Mouse (Mus musculus): ENCODE results near the gene Cdhr3. TPM values are rescaled to one million over a fixed set of nuclear protein-coding genes. Genes with fewer than 3 reads are reported as not detected.

The Cdhr3 gene
- polyA plus RNA-seq, 1 experiment from 2014 or later: not detected

DNA sequence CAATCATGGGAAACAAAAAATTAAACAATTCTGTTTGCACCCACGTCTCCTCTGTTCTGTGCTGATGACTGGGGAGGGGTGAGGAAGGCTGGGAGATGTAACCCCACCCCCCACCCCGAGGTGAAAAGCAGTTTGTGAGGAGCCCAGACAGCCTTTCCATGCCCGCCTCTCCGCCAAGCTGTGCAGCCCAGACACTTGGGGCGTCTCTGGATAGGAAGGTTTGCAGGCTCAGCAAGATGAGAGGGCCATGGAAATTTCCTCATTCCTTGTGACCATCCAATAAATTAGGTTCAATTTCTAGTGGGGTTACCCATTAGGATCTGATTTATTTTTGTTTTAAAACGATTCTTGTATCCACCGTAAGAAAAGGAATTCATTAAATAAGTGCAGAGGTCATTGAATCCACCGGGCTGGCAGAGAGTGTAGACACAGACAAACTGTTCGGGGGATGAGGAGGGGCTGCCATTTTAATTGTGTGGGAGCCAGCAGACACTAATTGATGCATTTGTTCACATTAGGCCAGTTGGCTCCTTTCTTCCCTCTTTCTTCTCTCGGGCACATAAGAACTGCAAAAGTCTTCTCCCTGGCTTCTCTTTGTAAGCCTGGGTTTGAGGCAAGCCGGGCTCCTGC, 57.5 kb downstream of the Cdhr3 start:
- Histone ChIP-seq H3K27ac (ENCODE audit: low read depth, low read length) (peak overlapping the region; percentile 71), H3K9me3 (ENCODE audit: control insufficient read depth, low read length) (no peaks in the 10 kb centered on the region), H3K36me3 (ENCODE audit: control insufficient read depth, insufficient read depth, low read length) (no peaks in the 10 kb centered on the region), H3K9ac (ENCODE audit: low read length) (no peak overlapping the region; the same call in 1 of the 2 replicates), H3K4me2 (ENCODE audit: low read depth, low read length, severe bottlenecking) (peak overlapping the region; percentile 35; the same call in 1 of the 2 replicates), H3K27me3 (ENCODE audit: control insufficient read depth, insufficient read depth, low read length) (peaks cover 8% of the 10 kb centered on the region), H3K4me1 (replicated peaks; ENCODE audit: control insufficient read depth, insufficient read depth, low read length) (peaks cover 14% of the 10 kb centered on the region; the same call in 1 of the 2 replicates), H3K4me3 (ENCODE audit: low read depth, low read length) (0 out of 2 replicates have a peak overlapping the region, but pooled peaks have one; percentile 5)
- 17% methylated on average over 11 of the region's 11 CpGs for WGBS
- ATAC-seq (replicated peaks; ENCODE audit: low FRiP score): peak; percentile 86
- peak; percentile 56 for DNase-seq (ENCODE audit: low spot score)

GRCm38 (mm10) chr12:33034343-33035088, 58.2 kb downstream of the Cdhr3 start:
- H3K9ac ChIP-seq (ENCODE audit: low read length): no peak overlapping the region
- H3K9me3 ChIP-seq (ENCODE audit: control insufficient read depth, low read length): no peaks in the 10 kb centered on the region
- ATAC-seq (replicated peaks; ENCODE audit: low FRiP score) (peak; percentile 34; the same call in 1 of the 2 replicates), DNase-seq (ENCODE audit: low spot score) (peak; percentile 59)
- H3K4me3 ChIP-seq (ENCODE audit: low read depth, low read length): no peak overlapping the region
- peaks cover 14% of the 10 kb centered on the region; the same call in 1 of the 2 replicates for H3K4me1 ChIP-seq (replicated peaks; ENCODE audit: control insufficient read depth, insufficient read depth, low read length)
- WGBS: 57% methylated on average over 12 of the region's 12 CpGs
- H3K27me3 ChIP-seq (ENCODE audit: control insufficient read depth, insufficient read depth, low read length): peaks cover 8% of the 10 kb centered on the region
- H3K4me2 ChIP-seq (ENCODE audit: low read depth, low read length, severe bottlenecking): peak overlapping the region; percentile 35; the same call in 1 of the 2 replicates
- H3K27ac ChIP-seq (ENCODE audit: low read depth, low read length): peak overlapping the region; percentile 71; the same call in 1 of the 2 replicates
- H3K36me3 ChIP-seq (ENCODE audit: control insufficient read depth, insufficient read depth, low read length): no peaks in the 10 kb centered on the region

- H3K4me2 ChIP-seq (ENCODE audit: low read depth, low read length, severe bottlenecking): no peak overlapping the region
- no peak overlapping the region for H3K27ac ChIP-seq (ENCODE audit: low read depth, low read length)
- no peak overlapping the region for H3K4me3 ChIP-seq (ENCODE audit: low read depth, low read length)
- H3K4me1 ChIP-seq (replicated peaks; ENCODE audit: control insufficient read depth, insufficient read depth, low read length): peaks cover 14% of the 10 kb centered on the region; the same call in 1 of the 2 replicates
- WGBS: 80% methylated on average over 6 of the region's 6 CpGs
- ATAC-seq (replicated peaks; ENCODE audit: low FRiP score): no peak
- no peak for DNase-seq (ENCODE audit: low spot score)
- no peaks in the 10 kb centered on the region for H3K9me3 ChIP-seq (ENCODE audit: control insufficient read depth, low read length)
- no peaks in the 10 kb centered on the region for H3K36me3 ChIP-seq (ENCODE audit: control insufficient read depth, insufficient read depth, low read length)
- H3K9ac ChIP-seq (ENCODE audit: low read length): no peak overlapping the region
- peaks cover 9% of the 10 kb centered on the region for H3K27me3 ChIP-seq (ENCODE audit: control insufficient read depth, insufficient read depth, low read length)
Observed at GRCm38 (mm10) chr12:33033221-33033620, 59.5 kb downstream of the Cdhr3 start.

GRCm38 (mm10) chr12:33030589-33030988, 62.1 kb downstream of the Cdhr3 start:
- ATAC-seq (replicated peaks; ENCODE audit: low FRiP score): no peak
- Histone ChIP-seq H3K4me3 (ENCODE audit: low read depth, low read length) (no peak overlapping the region), H3K36me3 (ENCODE audit: control insufficient read depth, insufficient read depth, low read length) (no peaks in the 10 kb centered on the region), H3K27me3 (ENCODE audit: control insufficient read depth, insufficient read depth, low read length) (peaks cover 11% of the 10 kb centered on the region; the same call in 1 of the 2 replicates), H3K4me1 (replicated peaks; ENCODE audit: control insufficient read depth, insufficient read depth, low read length) (peaks cover 11% of the 10 kb centered on the region; the same call in 1 of the 2 replicates), H3K9ac (ENCODE audit: low read length) (no peak overlapping the region), H3K9me3 (ENCODE audit: control insufficient read depth, low read length) (no peaks in the 10 kb centered on the region), H3K4me2 (ENCODE audit: low read depth, low read length, severe bottlenecking) (no peak overlapping the region), H3K27ac (ENCODE audit: low read depth, low read length) (no peak overlapping the region)
- WGBS: 90% methylated on average over 2 of the region's 2 CpGs
- no peak for DNase-seq (ENCODE audit: low spot score)

DNA sequence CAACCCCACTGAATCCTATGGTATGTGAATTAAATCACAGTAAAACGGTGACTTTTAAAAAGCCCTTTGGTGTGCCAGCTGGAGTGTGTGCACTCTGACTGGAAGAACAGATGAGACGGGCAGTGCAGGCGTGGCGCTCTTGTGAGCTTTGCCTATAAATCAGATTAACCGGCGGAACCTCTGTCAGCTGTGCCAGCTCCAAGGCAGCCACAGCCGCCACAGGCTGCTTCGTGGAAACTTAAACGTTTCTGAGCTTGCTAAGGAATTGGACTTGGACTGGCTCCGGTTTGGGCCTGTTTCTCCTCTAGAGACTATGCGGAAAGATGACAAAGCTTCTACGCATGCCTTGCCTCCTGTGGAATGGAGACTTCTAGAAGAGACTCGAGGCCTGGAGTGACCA, 62.6 kb downstream of the Cdhr3 start:
- DNase-seq (ENCODE audit: low spot score): no peak
- no peaks in the 10 kb centered on the region for H3K36me3 ChIP-seq (ENCODE audit: control insufficient read depth, insufficient read depth, low read length)
- H3K27me3 ChIP-seq (ENCODE audit: control insufficient read depth, insufficient read depth, low read length): peaks cover 11% of the 10 kb centered on the region; the same call in 1 of the 2 replicates
- no peak overlapping the region for H3K4me3 ChIP-seq (ENCODE audit: low read depth, low read length)
- H3K27ac ChIP-seq (ENCODE audit: low read depth, low read length): no peak overlapping the region
- no peak overlapping the region for H3K9ac ChIP-seq (ENCODE audit: low read length)
- WGBS: 87% methylated on average over 13 of the region's 13 CpGs
- H3K4me2 ChIP-seq (ENCODE audit: low read depth, low read length, severe bottlenecking): no peak overlapping the region
- peaks cover 8% of the 10 kb centered on the region; the same call in 1 of the 2 replicates for H3K4me1 ChIP-seq (replicated peaks; ENCODE audit: control insufficient read depth, insufficient read depth, low read length)
- H3K9me3 ChIP-seq (ENCODE audit: control insufficient read depth, low read length): no peaks in the 10 kb centered on the region
- ATAC-seq (replicated peaks; ENCODE audit: low FRiP score): no peak

DNA sequence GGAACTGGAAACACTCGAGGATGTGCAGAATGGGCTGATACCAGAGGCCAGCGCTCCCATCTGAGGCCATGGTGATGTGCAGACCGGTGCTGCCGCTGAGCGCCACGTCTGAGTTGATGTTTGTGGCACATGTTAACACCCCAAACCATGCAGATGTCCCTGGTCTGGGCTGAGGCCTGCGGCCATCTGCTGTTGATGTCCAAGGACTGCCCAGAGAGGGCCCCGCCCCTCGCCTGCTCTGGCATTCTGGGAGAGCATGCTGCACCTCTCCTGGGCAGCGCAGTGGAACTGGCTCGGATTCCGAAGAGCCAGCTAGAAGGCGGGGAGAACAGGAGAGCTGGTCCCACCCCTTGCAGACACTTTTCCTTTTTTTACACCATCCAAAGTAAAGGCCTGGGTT, 64.0 kb downstream of the Cdhr3 start:
- peaks cover 11% of the 10 kb centered on the region; the same call in 1 of the 2 replicates for H3K27me3 ChIP-seq (ENCODE audit: control insufficient read depth, insufficient read depth, low read length)
- no peak overlapping the region for H3K27ac ChIP-seq (ENCODE audit: low read depth, low read length)
- no peak for DNase-seq (ENCODE audit: low spot score)
- peak; percentile 24; the same call in 1 of the 2 replicates for ATAC-seq (replicated peaks; ENCODE audit: low FRiP score)
- WGBS: 54% methylated on average over 13 of the region's 13 CpGs
- H3K4me1 ChIP-seq (replicated peaks; ENCODE audit: control insufficient read depth, insufficient read depth, low read length): no peaks in the 10 kb centered on the region
- no peaks in the 10 kb centered on the region for H3K36me3 ChIP-seq (ENCODE audit: control insufficient read depth, insufficient read depth, low read length)
- no peak overlapping the region for H3K4me2 ChIP-seq (ENCODE audit: low read depth, low read length, severe bottlenecking)
- no peaks in the 10 kb centered on the region for H3K9me3 ChIP-seq (ENCODE audit: control insufficient read depth, low read length)
- H3K4me3 ChIP-seq (ENCODE audit: low read depth, low read length): no peak overlapping the region
- no peak overlapping the region for H3K9ac ChIP-seq (ENCODE audit: low read length)

DNA sequence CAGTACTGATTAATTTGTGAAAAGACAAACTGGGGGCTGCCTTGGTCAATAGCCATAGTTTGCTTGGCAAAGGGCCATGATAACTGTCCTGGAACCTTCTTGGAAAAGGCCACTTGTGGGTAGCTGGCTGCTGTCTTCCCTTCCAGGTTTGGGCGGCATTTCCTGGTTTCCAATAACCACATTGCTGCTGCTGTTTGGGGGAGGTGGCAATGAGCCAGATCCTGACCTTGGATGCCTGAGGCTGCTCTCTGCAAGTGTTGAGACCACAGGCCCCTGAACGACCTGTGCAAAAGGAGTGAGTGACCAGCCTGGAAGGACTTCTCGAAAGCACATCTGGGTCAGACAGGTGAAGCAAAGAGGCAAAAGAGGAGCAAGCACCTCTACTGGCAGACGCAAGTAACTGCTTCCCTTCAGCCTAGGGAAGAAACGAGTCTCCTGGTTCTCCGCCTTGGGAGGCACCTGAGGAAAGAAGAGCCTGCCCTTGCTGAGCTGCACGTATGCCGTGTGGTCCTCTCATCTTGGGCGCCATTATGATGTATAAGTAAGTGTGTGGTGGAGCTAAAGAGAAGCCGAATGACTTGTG, 64.5 kb downstream of the Cdhr3 start:
- H3K4me1 ChIP-seq (replicated peaks; ENCODE audit: control insufficient read depth, insufficient read depth, low read length): no peaks in the 10 kb centered on the region
- H3K9me3 ChIP-seq (ENCODE audit: control insufficient read depth, low read length): no peaks in the 10 kb centered on the region
- 40% methylated on average over 10 of the region's 10 CpGs for WGBS
- H3K4me3 ChIP-seq (ENCODE audit: low read depth, low read length): no peak overlapping the region
- H3K27me3 ChIP-seq (ENCODE audit: control insufficient read depth, insufficient read depth, low read length): peaks cover 9% of the 10 kb centered on the region; the same call in 1 of the 2 replicates
- ATAC-seq (replicated peaks; ENCODE audit: low FRiP score) (0 out of 2 replicates have a peak, but pooled peaks have one; percentile 8), DNase-seq (ENCODE audit: low spot score) (no peak)
- H3K4me2 ChIP-seq (ENCODE audit: low read depth, low read length, severe bottlenecking): no peak overlapping the region
- no peak overlapping the region for H3K27ac ChIP-seq (ENCODE audit: low read depth, low read length)
- no peak overlapping the region for H3K9ac ChIP-seq (ENCODE audit: low read length)
- no peaks in the 10 kb centered on the region for H3K36me3 ChIP-seq (ENCODE audit: control insufficient read depth, insufficient read depth, low read length)

- H3K4me2 ChIP-seq (ENCODE audit: low read depth, low read length, severe bottlenecking): no peak overlapping the region
- H3K36me3 ChIP-seq (ENCODE audit: control insufficient read depth, insufficient read depth, low read length): no peaks in the 10 kb centered on the region
- H3K4me3 ChIP-seq (ENCODE audit: low read depth, low read length): no peak overlapping the region
- no peak overlapping the region for H3K9ac ChIP-seq (ENCODE audit: low read length)
- ATAC-seq (replicated peaks; ENCODE audit: low FRiP score) (peak; percentile 63), DNase-seq (ENCODE audit: low spot score) (peak; percentile 81)
- no peak overlapping the region for H3K27ac ChIP-seq (ENCODE audit: low read depth, low read length)
- H3K27me3 ChIP-seq (ENCODE audit: control insufficient read depth, insufficient read depth, low read length): peaks cover 7% of the 10 kb centered on the region; the same call in 1 of the 2 replicates
- H3K4me1 ChIP-seq (replicated peaks; ENCODE audit: control insufficient read depth, insufficient read depth, low read length): no peaks in the 10 kb centered on the region
- WGBS: 4% methylated on average over 10 of the region's 10 CpGs
- no peaks in the 10 kb centered on the region for H3K9me3 ChIP-seq (ENCODE audit: control insufficient read depth, low read length)
Observed at GRCm38 (mm10) chr12:33027093-33027492, 65.6 kb downstream of the Cdhr3 start.
